Mouse (Mus musculus) cerebellum, adult 18-20 months (tissue): ENCODE measurements around the gene Fgb.

ENCODE experiments used
- DNase-seq, 2 experiments: peaks; one replicate each; pipeline ENCODE4 v3.0.0; 2021

The Fgb gene

GRCm38 (mm10) chr3:83049680-83050079 lies at the start of gene Fgb:
Gene Fgb (minus strand): TSS chr3:83049863.
- DNase-seq: no peak

- DNase-seq: no peak
Observed at GRCm38 (mm10) chr3:83099139-83099538, 49.5 kb upstream of the Fgb start.

- DNase-seq: no peak
Observed at GRCm38 (mm10) chr3:83098546-83099034, 48.9 kb upstream of the Fgb start.

GRCm38 (mm10) chr3:83097586-83097985 lies 47.9 kb upstream of the Fgb start:
- no peak for DNase-seq

- DNase-seq: peak; percentile 54 to 55
Observed at GRCm38 (mm10) chr3:83080567-83081055, 30.9 kb upstream of the Fgb start.

GRCm38 (mm10) chr3:83076563-83076962 lies 26.9 kb upstream of the Fgb start:
- DNase-seq: no peak

- no peak for DNase-seq
Observed at GRCm38 (mm10) chr3:83070231-83070630, 20.6 kb upstream of the Fgb start.

- DNase-seq: no peak
Observed at GRCm38 (mm10) chr3:83068869-83069268, 19.2 kb upstream of the Fgb start.

GRCm38 (mm10) chr3:83067920-83068319 lies 18.3 kb upstream of the Fgb start:
- DNase-seq: no peak

GRCm38 (mm10) chr3:83057046-83057445 lies 7.4 kb upstream of the Fgb start:
- no peak for DNase-seq

- DNase-seq: peak; percentile 99
Observed at GRCm38 (mm10) chr3:83055281-83056038, 5.8 kb upstream of the Fgb start, which contains the start of gene Plrg1. Gene Plrg1 (plus strand): TSS chr3:83055522.

- no peak for DNase-seq
Observed at GRCm38 (mm10) chr3:83054759-83055158, 5.1 kb upstream of the Fgb start.

GRCm38 (mm10) chr3:83053758-83054157 lies 4.1 kb upstream of the Fgb start:
- peak; percentile 24 to 33 for DNase-seq

- DNase-seq: no peak
Observed at GRCm38 (mm10) chr3:83053126-83053525, 3.5 kb upstream of the Fgb start.

- no peak for DNase-seq
Observed at GRCm38 (mm10) chr3:83052102-83052501, 2.4 kb upstream of the Fgb start.

- DNase-seq: no peak
Observed at GRCm38 (mm10) chr3:83050661-83051060, 998 bp upstream of the Fgb start.

- DNase-seq: no peak
Observed at GRCm38 (mm10) chr3:83046649-83047048, 3.0 kb downstream of the Fgb start.

GRCm38 (mm10) chr3:83042451-83042850 lies 7.2 kb downstream of the Fgb start:
- DNase-seq: no peak

GRCm38 (mm10) chr3:83039666-83040065 lies 10.0 kb downstream of the Fgb start:
- no peak for DNase-seq

- DNase-seq: no peak
Observed at GRCm38 (mm10) chr3:83038865-83039264, 10.8 kb downstream of the Fgb start.

GRCm38 (mm10) chr3:83033801-83034200 lies 15.9 kb downstream of the Fgb start:
- no peak for DNase-seq

- no peak for DNase-seq
Observed at GRCm38 (mm10) chr3:83032746-83033308, 16.8 kb downstream of the Fgb start.

- DNase-seq: no peak
Observed at GRCm38 (mm10) chr3:83030331-83030730, 19.3 kb downstream of the Fgb start.

- no peak for DNase-seq
Observed at GRCm38 (mm10) chr3:83027546-83028251, 22.0 kb downstream of the Fgb start.
